Comparison of ENCODE assay signal across 20 mouse cellular contexts in genomic region chr13:37176526-37176925, GRCm38 (mm10).
A peak's percentile ranks its signal among the peaks of the same experiment; 100 is the strongest.
DNase-seq lines count a peak whose midpoint lies in the region; ATAC-seq and TF ChIP-seq lines count a peak whose summit lies in the region.
"Had no signal": no experiment of that assay in that cellular context is flagged by ENCODE, and none has a peak within 500 bp of the region (broad histone marks: within the 10 kb centered on the region; RNA-seq: fewer than 3 reads in every experiment).

No protein-coding gene starts in this region.

- H3K27ac ChIP-seq in heart, embryonic 12.5 days (ENCODE audit: poor library complexity, severe bottlenecking), result no peak overlapping the region
- H3K27ac ChIP-seq: embryonic facial prominence, embryonic 10.5 days; embryonic facial prominence, embryonic 12.5 days; forebrain, embryonic 10.5 days; forebrain, embryonic 12.5 days had no signal

- no peak overlapping the region for H3K4me3 ChIP-seq in heart, embryonic 12.5 days
- H3K4me3 ChIP-seq: embryonic facial prominence, embryonic 10.5 days; embryonic facial prominence, embryonic 12.5 days; forebrain, embryonic 10.5 days; forebrain, embryonic 12.5 days had no signal

- H3K4me2 ChIP-seq in heart, embryonic 12.5 days, result no peak overlapping the region
- H3K4me2 ChIP-seq: embryonic facial prominence, embryonic 12.5 days; forebrain, embryonic 12.5 days had no signal

- CTCF ChIA-PET in Patski (lab: Charles Lee), result no interaction called here

- H3K36me3 ChIP-seq in heart, embryonic 12.5 days, result no peaks in the 10 kb centered on the region
- H3K36me3 ChIP-seq: embryonic facial prominence, embryonic 10.5 days; embryonic facial prominence, embryonic 12.5 days; forebrain, embryonic 10.5 days; forebrain, embryonic 12.5 days had no signal

- in situ Hi-C loops in Patski (cut with MboI; ENCODE audit: low pct_unique_long_range_greater_than_20kb), result no loop called here

- POLR2A ChIA-PET in Patski (lab: Charles Lee), result no interaction called here

- no peaks in the 10 kb centered on the region for H3K27me3 ChIP-seq in Patski
- H3K27me3 ChIP-seq in heart, embryonic 12.5 days (replicated peaks), result no peaks in the 10 kb centered on the region
- H3K27me3 ChIP-seq: embryonic facial prominence, embryonic 12.5 days; forebrain, embryonic 12.5 days had no signal

- WGBS in heart, embryonic 12.5 days, result 84% methylated on average over 1 of the region's 1 CpGs

- peak; percentile 15 for DNase-seq in Muller cell, postnatal 12 days (ENCODE audit: inconsistent ontology term)
- peak; percentile 60 for DNase-seq in Patski (ENCODE audit: low read depth, low spot score)
- no peak for DNase-seq in right cerebral cortex, adult 2 months (ENCODE audit: low spot score in 2 of 2)
- no peak for DNase-seq in ovary, postnatal 36 days (ENCODE audit: low spot score)
- DNase-seq: adrenal gland, adult 8-10 months; adrenal gland, postnatal 14 days; adrenal gland, postnatal 36 days; cerebellum, adult 11-12 months; cerebellum, adult 2 months; cerebellum, adult 9-10 months; cerebellum, postnatal 10 days; cerebellum, postnatal 25 days had no signal

- H3K9ac ChIP-seq in heart, embryonic 12.5 days, result no peak overlapping the region
- H3K9ac ChIP-seq: embryonic facial prominence, embryonic 12.5 days; forebrain, embryonic 12.5 days had no signal

- TF ChIP-seq CTCF in Patski (IDR thresholded peaks at IDR 0.05), result no peak

- ATAC-seq in Patski, result no peak
- ATAC-seq in heart, embryonic 12.5 days (ENCODE audit: insufficient number of reproducible peaks, low FRiP score), result no peak
- ATAC-seq: activated CD4-positive, CD25-positive, alpha-beta regulatory T cell, adult 4 months; forebrain, embryonic 14.5 days; forebrain, embryonic 16.5 days had no signal

- no peaks in the 10 kb centered on the region for H3K4me1 ChIP-seq in heart, embryonic 12.5 days (replicated peaks)
- H3K4me1 ChIP-seq: embryonic facial prominence, embryonic 10.5 days; embryonic facial prominence, embryonic 12.5 days; forebrain, embryonic 10.5 days; forebrain, embryonic 12.5 days had no signal

- H3K9me3 ChIP-seq in heart, embryonic 12.5 days (replicated peaks), result no peaks in the 10 kb centered on the region
- H3K9me3 ChIP-seq: embryonic facial prominence, embryonic 10.5 days; embryonic facial prominence, embryonic 12.5 days; forebrain, embryonic 10.5 days; forebrain, embryonic 12.5 days had no signal

Comparison
In these comparisons a context has a peak if more than half of its experiments do, and no peak if none do; other contexts are left out.
1. DNase-seq: peak in Muller cell, postnatal 12 days (single experiment) and Patski (single experiment); none in right cerebral cortex, adult 2 months (0 of 2) and ovary, postnatal 36 days (single experiment).